Mouse (Mus musculus): Measurements from ENCODE around the gene Sult6b2. TPM values are rescaled to one million over a fixed set of nuclear protein-coding genes. Genes with fewer than 3 reads are reported as not detected.

Gene Sult6b2
- polyA plus RNA-seq, 1 experiment from 2014 or later: 0.17 TPM

- no peak overlapping the region for H3K9ac ChIP-seq
- H3K36me3 ChIP-seq (replicated peaks): no peaks in the 10 kb centered on the region
- no peaks in the 10 kb centered on the region; the same call in 1 of the 2 replicates for H3K4me1 ChIP-seq
- H3K27me3 ChIP-seq (replicated peaks): no peaks in the 10 kb centered on the region
- no peak overlapping the region for H3K27ac ChIP-seq
- 87% methylated on average over 4 of the region's 4 CpGs for WGBS
- no peaks in the 10 kb centered on the region for H3K9me3 ChIP-seq
- ATAC-seq (replicated peaks): no peak
- H3K4me3 ChIP-seq: no peak overlapping the region
- H3K4me2 ChIP-seq: no peak overlapping the region
Measured at GRCm38 (mm10) chr6:142806326-142806725, 2.0 kb upstream of the Sult6b2 start.

GRCm38 (mm10) chr6:142802617-142803525 is 1.4 kb downstream of the Sult6b2 start:
- WGBS: 65% methylated on average over 11 of the region's 11 CpGs
- Histone ChIP-seq H3K4me2 (no peak overlapping the region), H3K27me3 (replicated peaks) (no peaks in the 10 kb centered on the region), H3K4me1 (no peaks in the 10 kb centered on the region; the same call in 1 of the 2 replicates), H3K27ac (no peak overlapping the region), H3K9me3 (no peaks in the 10 kb centered on the region), H3K4me3 (no peak overlapping the region), H3K9ac (no peak overlapping the region), H3K36me3 (replicated peaks) (no peaks in the 10 kb centered on the region)
- ATAC-seq (replicated peaks): no peak

- Histone ChIP-seq H3K9me3 (no peaks in the 10 kb centered on the region), H3K4me1 (no peaks in the 10 kb centered on the region; the same call in 1 of the 2 replicates), H3K36me3 (replicated peaks) (no peaks in the 10 kb centered on the region), H3K4me3 (no peak overlapping the region), H3K4me2 (no peak overlapping the region), H3K27me3 (replicated peaks) (no peaks in the 10 kb centered on the region), H3K9ac (no peak overlapping the region), H3K27ac (no peak overlapping the region)
- ATAC-seq (replicated peaks): no peak
- WGBS: 79% methylated on average over 5 of the region's 5 CpGs
Measured at GRCm38 (mm10) chr6:142801687-142802086, 2.6 kb downstream of the Sult6b2 start.

DNA sequence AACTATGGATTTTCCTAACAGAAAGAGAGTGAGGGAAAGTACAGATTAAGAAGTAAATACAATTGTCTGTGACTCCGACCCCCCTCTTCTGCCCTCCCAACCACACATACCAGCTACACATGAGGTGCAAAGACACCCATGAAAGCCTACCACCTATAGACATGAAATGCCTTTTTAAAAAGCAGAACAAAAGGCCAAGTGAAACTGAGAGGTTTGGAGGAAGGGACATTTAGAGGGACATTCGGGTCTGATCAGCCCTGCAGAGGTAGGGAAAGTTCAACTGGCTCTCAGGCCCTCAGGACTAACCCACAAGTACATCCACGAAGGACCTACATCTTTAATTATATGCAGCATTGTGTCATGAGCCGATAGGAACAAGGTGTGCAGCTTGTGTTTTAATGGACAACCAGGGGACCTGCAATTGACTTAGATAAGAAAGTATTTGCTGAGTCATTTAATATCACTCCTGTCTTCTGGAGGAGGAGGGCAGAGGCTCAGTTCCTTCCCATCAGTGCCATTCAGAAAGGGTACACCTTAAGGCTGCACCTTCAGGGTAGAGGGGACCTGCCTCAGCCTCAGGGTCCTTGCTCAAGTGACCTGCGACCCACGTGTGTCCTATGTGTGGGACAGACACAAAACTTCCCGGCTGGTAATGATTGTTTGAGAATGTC is 4.5 kb downstream of the Sult6b2 start:
- Histone ChIP-seq H3K9ac (no peak overlapping the region), H3K36me3 (replicated peaks) (no peaks in the 10 kb centered on the region), H3K4me3 (no peak overlapping the region), H3K27me3 (replicated peaks) (no peaks in the 10 kb centered on the region), H3K27ac (no peak overlapping the region), H3K4me2 (no peak overlapping the region), H3K4me1 (no peaks in the 10 kb centered on the region; the same call in 1 of the 2 replicates), H3K9me3 (no peaks in the 10 kb centered on the region)
- 76% methylated on average over 7 of the region's 7 CpGs for WGBS
- ATAC-seq (replicated peaks): no peak

DNA sequence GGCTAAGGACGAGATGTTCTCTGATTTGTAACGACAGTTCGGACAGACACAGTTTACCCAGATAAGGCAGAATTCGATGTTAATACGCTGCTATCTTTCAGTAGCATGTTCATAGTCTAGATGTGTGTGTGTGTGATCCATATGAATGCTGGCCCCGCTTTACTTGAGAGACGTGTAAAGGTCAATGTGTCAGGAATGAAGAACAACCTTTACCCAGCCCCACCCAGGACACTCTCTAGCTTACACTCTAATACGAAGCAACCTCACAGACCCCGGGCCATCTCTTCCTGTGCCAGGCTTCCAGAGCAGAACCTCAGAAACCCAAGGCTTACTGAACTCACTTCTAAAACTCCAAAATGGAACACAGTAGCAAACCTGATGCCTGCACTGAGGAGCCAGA is 5.5 kb downstream of the Sult6b2 start:
- H3K4me1 ChIP-seq: peaks cover under 1% of the 10 kb centered on the region; the same call in 1 of the 2 replicates
- H3K9me3 ChIP-seq: no peaks in the 10 kb centered on the region
- H3K4me3 ChIP-seq: no peak overlapping the region
- H3K36me3 ChIP-seq (replicated peaks): no peaks in the 10 kb centered on the region
- H3K27ac ChIP-seq: no peak overlapping the region
- no peaks in the 10 kb centered on the region for H3K27me3 ChIP-seq (replicated peaks)
- 70% methylated on average over 9 of the region's 9 CpGs for WGBS
- no peak overlapping the region for H3K9ac ChIP-seq
- ATAC-seq (replicated peaks): no peak
- H3K4me2 ChIP-seq: no peak overlapping the region

DNA sequence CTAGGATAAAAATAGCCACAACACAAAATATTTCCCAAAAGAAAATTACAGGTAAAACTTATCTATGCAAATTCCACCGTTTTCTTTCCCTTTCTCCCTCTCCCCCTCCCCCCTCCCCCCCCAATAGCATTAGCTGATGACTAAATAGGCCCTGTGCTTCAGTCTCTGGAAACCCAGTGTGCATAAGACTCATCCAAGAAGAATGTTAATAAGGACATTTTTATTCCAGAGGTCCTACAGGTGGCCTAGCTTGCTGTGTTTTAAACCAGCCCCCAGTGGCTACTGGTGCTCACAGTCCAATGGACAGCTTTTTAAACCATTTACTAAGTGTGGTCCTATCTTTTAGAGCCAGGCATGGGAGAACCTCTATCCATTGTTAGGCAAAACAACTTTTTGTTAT is 6.3 kb downstream of the Sult6b2 start:
- H3K4me2 ChIP-seq: no peak overlapping the region
- H3K27ac ChIP-seq: no peak overlapping the region
- no peak overlapping the region for H3K9ac ChIP-seq
- no peaks in the 10 kb centered on the region for H3K36me3 ChIP-seq (replicated peaks)
- no peaks in the 10 kb centered on the region for H3K27me3 ChIP-seq (replicated peaks)
- ATAC-seq (replicated peaks): no peak
- WGBS: 82% methylated on average over 1 of the region's 1 CpGs
- no peaks in the 10 kb centered on the region for H3K9me3 ChIP-seq
- no peak overlapping the region for H3K4me3 ChIP-seq
- H3K4me1 ChIP-seq: peaks cover 9% of the 10 kb centered on the region

- Histone ChIP-seq H3K4me2 (no peak overlapping the region), H3K27ac (no peak overlapping the region), H3K36me3 (replicated peaks) (no peaks in the 10 kb centered on the region), H3K9ac (no peak overlapping the region), H3K4me1 (peaks cover 18% of the 10 kb centered on the region), H3K9me3 (no peaks in the 10 kb centered on the region), H3K4me3 (no peak overlapping the region), H3K27me3 (replicated peaks) (no peaks in the 10 kb centered on the region)
- ATAC-seq (replicated peaks): no peak
- WGBS: 84% methylated on average over 15 of the region's 15 CpGs
Measured at GRCm38 (mm10) chr6:142795655-142796441, 8.5 kb downstream of the Sult6b2 start.

GRCm38 (mm10) chr6:142795087-142795486 is 9.2 kb downstream of the Sult6b2 start:
- no peaks in the 10 kb centered on the region for H3K36me3 ChIP-seq (replicated peaks)
- no peaks in the 10 kb centered on the region for H3K9me3 ChIP-seq
- ATAC-seq (replicated peaks): no peak
- WGBS: 92% methylated on average over 9 of the region's 9 CpGs
- no peak overlapping the region for H3K27ac ChIP-seq
- no peaks in the 10 kb centered on the region for H3K27me3 ChIP-seq (replicated peaks)
- no peak overlapping the region for H3K9ac ChIP-seq
- H3K4me3 ChIP-seq: no peak overlapping the region
- no peak overlapping the region for H3K4me2 ChIP-seq
- peaks cover 18% of the 10 kb centered on the region for H3K4me1 ChIP-seq

DNA sequence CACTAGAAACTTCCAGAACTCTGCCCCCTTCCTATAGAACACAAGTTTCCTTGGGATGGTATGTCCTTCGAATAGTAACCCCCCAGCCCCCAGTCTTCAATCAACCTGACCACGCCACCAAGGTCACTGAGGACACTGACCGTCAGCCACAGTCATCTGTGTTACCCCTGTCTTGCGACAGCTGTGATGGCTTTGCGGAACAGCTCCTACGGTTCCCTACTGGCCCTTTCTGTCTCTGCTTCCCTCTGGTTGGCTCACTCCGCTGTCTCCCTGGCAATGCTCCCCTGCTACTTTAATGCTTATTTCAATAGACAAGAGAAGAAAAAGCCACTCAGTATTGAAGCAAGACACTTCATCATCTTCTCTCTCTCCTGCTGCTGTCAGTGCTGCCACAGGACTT is 10.8 kb downstream of the Sult6b2 start:
- Histone ChIP-seq H3K36me3 (replicated peaks) (no peaks in the 10 kb centered on the region), H3K9me3 (no peaks in the 10 kb centered on the region), H3K4me1 (peaks cover 18% of the 10 kb centered on the region), H3K27me3 (replicated peaks) (no peaks in the 10 kb centered on the region), H3K4me2 (peak overlapping the region; percentile 16; the same call in 1 of the 2 replicates), H3K9ac (no peak overlapping the region), H3K4me3 (no peak overlapping the region), H3K27ac (no peak overlapping the region)
- WGBS: 30% methylated on average over 7 of the region's 7 CpGs
- peak; percentile 69; the same call in 1 of the 2 replicates for ATAC-seq (replicated peaks)

DNA sequence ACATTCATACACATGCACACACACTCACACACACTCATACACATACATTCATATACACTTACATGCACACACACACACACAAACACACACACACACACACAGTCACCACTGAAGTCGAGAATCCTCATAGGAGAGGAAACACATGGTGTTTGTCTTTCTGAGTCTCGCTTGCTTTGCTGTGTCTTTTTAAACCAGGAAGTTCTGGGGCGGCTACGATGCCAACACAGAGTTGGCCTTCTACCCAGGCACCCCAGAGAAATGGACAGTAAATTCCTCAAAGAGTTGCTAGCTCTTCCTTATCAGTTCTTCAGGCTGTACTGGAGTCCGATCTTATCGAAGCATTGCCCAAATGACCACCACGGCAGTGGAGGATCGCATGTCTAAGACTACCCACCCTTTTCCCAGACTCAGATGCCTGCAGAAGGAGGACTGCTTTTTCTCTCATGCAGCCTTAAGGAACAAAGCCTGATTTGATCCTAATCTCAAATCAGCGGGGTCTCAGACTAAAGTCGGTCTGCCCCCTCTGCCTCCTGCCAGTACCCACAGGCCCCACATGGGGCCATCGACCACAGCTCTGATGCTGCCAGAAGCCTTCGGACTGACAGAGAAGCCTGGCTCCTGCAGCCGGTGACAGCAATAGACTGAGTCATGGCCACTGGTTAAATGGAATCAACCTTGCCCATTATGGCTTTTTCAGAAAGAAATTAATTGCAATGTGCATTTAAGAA is 11.9 kb downstream of the Sult6b2 start:
- no peak overlapping the region for H3K4me2 ChIP-seq
- WGBS: 34% methylated on average over 13 of the region's 13 CpGs
- no peak overlapping the region for H3K27ac ChIP-seq

DNA sequence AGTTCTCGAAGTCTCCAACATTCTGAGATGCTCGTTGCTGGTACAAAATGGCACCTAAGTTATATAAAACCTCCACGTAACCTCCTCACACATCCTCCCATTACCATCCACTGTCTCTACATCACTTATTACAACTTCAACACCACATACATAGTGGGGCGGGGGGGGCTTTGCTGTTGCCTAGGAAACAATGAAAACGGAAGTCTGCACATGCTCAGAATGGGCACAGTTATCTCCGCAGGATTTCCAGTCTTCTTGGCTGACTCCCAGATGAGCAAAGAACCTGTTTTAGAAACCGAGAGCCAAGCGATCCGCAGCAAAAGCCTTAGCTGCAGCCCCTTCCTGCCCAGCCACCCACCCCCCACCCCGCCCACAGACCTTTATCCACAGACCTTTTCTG is 14.6 kb downstream of the Sult6b2 start:
- WGBS: 90% methylated on average over 10 of the region's 10 CpGs
- no peak for ATAC-seq (replicated peaks)
- no peaks in the 10 kb centered on the region for H3K9me3 ChIP-seq
- H3K27ac ChIP-seq: no peak overlapping the region
- H3K4me1 ChIP-seq: peaks cover 18% of the 10 kb centered on the region
- H3K4me3 ChIP-seq: no peak overlapping the region
- H3K4me2 ChIP-seq: no peak overlapping the region
- no peak overlapping the region for H3K9ac ChIP-seq
- no peaks in the 10 kb centered on the region for H3K27me3 ChIP-seq (replicated peaks)
- no peaks in the 10 kb centered on the region for H3K36me3 ChIP-seq (replicated peaks)

More for the DNA sequence above, 11.9 kb downstream of the Sult6b2 start:
- peaks cover 18% of the 10 kb centered on the region for H3K4me1 ChIP-seq
- no peaks in the 10 kb centered on the region for H3K9me3 ChIP-seq
- no peaks in the 10 kb centered on the region for H3K27me3 ChIP-seq (replicated peaks)
- no peaks in the 10 kb centered on the region for H3K36me3 ChIP-seq (replicated peaks)
- no peak overlapping the region for H3K4me3 ChIP-seq
- H3K9ac ChIP-seq: no peak overlapping the region
- ATAC-seq (replicated peaks): 0 out of 2 replicates have a peak, but pooled peaks have one; percentile 25

Data from midbrain, embryonic 15.5 days (tissue).